Mouse (Mus musculus) gastrocnemius, adult 2 months (tissue): ENCODE measurements at regions not wholly inside any gene's neighbourhood (a gene's known extent, or its start where the extent isn't known, plus 50 kb on each side); places are given as distances from the start of the nearest gene placed in this dataset.

Source experiments
- DNase-seq: peaks from one replicate; pipeline ENCODE4 v3.0.0; 2022
- H3K27ac ChIP-seq: fragments of 200-600 bp; 2 replicates; pipeline ENCODE4 v1.8.1; 2022; ENCODE audit warnings: mild to moderate bottlenecking
- H3K4me3 ChIP-seq: fragments of 200-600 bp; 2 replicates; pipeline ENCODE4 v1.8.1; 2022; ENCODE audit warnings: mild to moderate bottlenecking, moderate library complexity
- CTCF ChIP-seq: fragments of 200-600 bp; IDR thresholded peaks from 2 replicates; pipeline ENCODE4 v1.8.1; 2022; ENCODE audit warnings: antibody characterized with exemption, mild to moderate bottlenecking, moderate library complexity
- intact Hi-C: fragments of 180-260 bp; cut with DNase I; formaldehyde crosslinking; loops from one replicate; pipeline ENCODE4 v1.15.1; 2025

DNA sequence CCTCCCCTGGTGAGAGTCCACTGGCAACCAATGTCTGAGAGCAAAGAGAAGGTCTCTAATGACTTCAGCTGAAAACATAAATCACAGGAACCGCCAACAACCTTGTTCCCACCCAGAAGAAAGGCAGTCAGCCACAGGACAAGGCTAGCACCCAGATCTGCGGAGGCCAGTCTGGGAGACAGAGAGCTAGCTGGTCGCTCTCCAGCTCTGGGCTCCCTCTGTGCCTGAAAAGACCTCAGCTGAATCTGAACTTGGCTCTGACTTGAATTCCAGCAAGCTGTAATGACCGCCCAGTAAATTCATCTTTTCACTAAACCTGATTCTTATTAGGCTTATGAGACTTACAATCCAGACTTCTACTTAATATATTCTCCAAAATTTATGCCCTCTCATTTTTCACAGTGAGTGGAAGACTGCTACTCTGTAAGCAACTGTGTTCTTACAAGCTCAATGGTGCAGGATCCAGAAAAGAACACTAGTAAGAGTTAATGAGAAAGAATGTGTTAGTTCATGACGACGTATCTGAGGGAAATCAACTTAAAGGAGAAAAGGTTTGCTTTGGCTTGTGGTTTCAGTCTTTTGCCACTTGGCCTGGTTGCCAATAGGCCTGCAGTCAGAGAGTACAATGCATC lies 119.2 kb downstream of the Snx18 start:
- intact Hi-C loops = loop anchor here (10.0 kb wide), 2 partner anchors 116 to 144 kb away; partner anchors contain the start of gene Snx18
- Histone ChIP-seq H3K27ac (peak overlapping the region; percentile 68), H3K4me3 (no peak overlapping the region)
- no peak for TF ChIP-seq CTCF
- peak; percentile 78 for DNase-seq

DNA sequence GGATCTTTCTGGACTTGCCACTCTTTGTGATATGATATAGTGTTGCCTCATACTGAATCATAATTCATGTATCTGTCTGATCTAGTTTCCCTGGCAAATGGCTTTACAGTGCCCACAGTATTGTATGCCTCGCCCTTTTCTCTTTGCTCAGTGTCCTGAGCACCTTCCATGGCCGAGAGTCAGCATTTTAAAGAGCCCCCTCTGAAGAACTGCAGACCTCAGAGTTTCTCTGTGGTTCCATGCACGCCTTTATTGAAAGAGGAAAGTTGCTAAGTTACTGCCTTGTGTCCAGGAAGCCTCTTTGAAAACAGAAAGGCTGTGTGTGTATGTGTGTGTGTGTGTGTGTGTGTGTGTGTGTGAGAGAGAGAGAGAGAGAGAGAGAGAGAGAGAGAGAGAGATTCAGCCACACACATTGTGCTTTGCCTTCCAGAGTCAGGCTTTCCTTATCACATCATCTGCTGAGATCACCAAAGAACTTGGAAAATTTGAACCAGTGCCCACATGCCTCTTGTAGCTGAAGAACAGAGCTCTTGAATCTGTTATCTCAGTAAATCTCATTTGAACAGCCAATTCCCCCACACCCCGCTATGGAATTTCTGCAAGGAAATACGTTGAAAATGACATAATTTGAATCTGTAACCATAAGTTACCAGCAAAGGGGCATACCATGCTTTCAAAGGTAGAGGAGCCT lies 122.6 kb downstream of the Snx18 start:
- H3K4me3 ChIP-seq = no peak overlapping the region
- no peak for TF ChIP-seq CTCF
- intact Hi-C loops = loop anchor here (10.0 kb wide), 2 partner anchors 119 to 141 kb away; partner anchors contain the start of gene Snx18
- peak overlapping the region; percentile 58 for H3K27ac ChIP-seq
- DNase-seq = no peak

DNA sequence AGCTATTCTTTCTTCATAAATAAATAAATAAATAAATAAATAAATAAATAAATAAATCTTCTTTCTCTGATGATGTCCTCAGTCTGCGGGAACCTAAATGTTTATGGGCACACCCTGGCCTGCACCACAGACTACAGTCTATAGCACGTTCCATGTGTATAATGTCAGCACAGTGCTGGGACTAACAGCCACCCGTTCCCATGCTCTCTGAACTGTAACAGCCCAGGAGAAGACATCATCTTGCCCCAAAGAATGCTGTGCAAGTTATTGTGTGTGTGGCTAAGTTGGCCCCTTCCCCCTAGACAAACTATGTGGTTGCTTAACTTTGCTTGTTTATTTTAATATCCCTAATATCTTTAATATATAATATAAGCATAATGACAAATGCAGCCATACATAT lies 123.2 kb downstream of the Snx18 start:
- no peak overlapping the region for H3K4me3 ChIP-seq
- intact Hi-C loops = loop anchor here (10.0 kb wide), 2 partner anchors 120 to 140 kb away; partner anchors contain the start of gene Snx18
- no peak for TF ChIP-seq CTCF
- H3K27ac ChIP-seq = no peak overlapping the region
- no peak for DNase-seq

DNA sequence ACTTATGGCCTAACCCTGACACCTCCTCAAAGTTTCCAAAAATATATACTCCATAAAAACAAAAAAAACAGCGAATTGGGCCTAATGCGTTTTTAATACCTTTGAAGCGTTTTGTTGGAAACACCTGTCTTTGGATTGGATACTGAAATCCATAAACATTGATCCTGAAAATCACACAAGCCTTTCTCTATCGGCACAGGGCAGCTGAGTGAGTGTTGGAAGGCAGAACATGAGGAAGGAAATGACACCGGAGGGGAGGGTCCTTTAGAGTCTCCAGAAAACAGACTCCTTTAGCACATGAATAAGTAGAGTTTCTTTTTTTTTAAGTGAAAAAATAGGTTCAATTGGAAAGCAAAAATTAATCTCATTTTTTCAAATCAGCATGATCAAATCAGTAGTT lies 123.7 kb downstream of the Snx18 start:
- no peak overlapping the region for H3K4me3 ChIP-seq
- no peak overlapping the region for H3K27ac ChIP-seq
- no peak for DNase-seq
- TF ChIP-seq CTCF = no peak
- intact Hi-C loops = loop anchor here (10.0 kb wide), 2 partner anchors 120 to 140 kb away; partner anchors contain the start of gene Snx18

DNA sequence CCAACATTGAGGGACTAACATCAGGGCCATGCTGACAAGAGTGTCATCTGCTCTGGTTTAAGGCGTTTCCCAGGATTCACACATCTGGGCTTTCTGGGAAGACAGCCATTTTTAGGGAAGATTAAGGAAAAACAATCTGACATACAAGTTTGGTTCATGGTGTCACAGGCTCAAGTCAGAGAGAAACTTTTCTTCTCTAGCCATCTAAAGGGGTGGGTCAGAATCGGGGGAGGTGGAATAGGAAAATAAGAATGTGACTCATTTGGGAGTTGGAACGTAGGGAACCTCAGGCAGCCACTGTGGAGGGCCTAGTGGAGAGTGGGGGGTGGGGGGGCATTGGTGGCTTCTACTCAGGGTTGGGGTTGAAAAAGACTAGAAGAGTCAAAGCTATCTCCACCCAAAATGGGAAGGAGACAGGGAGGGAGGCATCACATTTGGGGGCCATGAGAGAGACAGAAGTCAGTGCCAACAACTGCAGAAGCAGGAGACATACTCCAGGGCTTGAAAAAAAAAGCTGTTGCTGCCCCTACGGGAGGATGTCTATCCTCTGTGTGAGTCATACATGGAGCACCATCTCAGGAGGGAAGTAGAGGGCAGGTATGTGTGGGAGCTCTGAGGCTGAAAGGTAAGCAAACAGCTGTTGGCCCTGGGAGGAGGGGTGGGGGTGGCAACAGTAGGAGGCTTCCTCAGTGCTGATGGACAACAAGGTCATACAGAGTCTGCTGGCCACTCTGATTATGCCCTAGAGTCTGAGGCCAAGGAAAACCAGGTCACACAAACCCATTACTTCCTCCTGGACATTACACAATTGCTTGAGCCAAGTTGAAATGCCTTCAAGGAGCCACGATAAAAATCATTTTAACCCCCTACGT lies 128.2 kb downstream of the Snx18 start:
- intact Hi-C loops = loop anchor here (10.0 kb wide), 2 partner anchors 125 to 135 kb away; partner anchors contain the start of gene Snx18
- DNase-seq = peak; percentile 20
- H3K4me3 ChIP-seq = peak overlapping the region; percentile 15; the same call in 1 of the 2 replicates
- no peak for TF ChIP-seq CTCF
- peak overlapping the region; percentile 75 for H3K27ac ChIP-seq

DNA sequence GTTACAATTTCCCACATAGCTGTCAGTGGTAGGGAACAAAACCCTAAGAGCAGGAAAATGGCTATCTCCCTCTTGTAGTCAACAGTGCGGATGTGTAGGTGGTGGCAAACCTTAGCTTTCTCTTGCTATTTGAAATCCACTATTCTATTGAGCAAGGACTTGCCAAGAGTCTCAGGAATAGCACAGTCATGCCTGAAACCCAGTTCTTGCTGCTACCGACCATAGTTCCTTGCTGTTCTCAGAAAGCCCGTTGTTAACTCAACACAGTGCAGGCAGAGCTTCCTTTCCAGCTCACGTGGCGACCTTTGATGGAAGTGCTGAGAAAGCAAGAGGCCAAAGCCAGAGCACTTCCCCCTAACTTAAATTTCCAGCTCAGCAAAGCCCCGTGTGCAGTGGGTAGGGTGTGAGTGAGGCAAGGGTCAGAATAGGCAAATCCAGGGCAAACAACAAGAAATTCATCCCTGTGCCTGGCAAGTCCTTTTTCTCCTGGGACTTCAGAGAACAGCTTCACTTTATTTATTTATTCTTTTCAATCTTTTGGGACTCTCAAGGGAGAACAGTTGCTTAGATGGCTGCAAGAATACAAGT lies 131.9 kb downstream of the Snx18 start:
- Histone ChIP-seq H3K27ac (peak overlapping the region; percentile 12; the same call in 1 of the 2 replicates), H3K4me3 (no peak overlapping the region)
- intact Hi-C loops = no loop called here
- TF ChIP-seq CTCF = no peak
- DNase-seq = no peak

DNA sequence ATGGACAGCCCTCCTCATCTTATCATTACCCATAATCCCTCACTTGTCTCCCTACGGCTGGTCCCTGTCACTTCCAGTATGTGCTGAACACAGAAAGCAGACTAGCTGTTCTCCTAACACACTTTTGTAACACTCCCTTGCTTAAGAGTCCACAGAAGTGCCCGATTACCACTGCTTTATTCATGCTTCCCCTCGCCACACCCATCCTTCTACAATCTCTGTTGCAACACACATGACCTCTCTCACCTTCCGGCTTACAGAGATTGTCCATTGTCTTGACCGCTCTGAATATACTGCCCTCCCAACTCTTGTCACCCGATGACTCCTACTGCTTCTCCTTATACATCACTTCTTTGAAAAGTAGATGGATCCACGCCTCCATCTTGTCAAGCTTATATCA lies 132.9 kb downstream of the Snx18 start:
- H3K4me3 ChIP-seq = no peak overlapping the region
- intact Hi-C loops = no loop called here
- H3K27ac ChIP-seq = no peak overlapping the region
- TF ChIP-seq CTCF = no peak
- no peak for DNase-seq

DNA sequence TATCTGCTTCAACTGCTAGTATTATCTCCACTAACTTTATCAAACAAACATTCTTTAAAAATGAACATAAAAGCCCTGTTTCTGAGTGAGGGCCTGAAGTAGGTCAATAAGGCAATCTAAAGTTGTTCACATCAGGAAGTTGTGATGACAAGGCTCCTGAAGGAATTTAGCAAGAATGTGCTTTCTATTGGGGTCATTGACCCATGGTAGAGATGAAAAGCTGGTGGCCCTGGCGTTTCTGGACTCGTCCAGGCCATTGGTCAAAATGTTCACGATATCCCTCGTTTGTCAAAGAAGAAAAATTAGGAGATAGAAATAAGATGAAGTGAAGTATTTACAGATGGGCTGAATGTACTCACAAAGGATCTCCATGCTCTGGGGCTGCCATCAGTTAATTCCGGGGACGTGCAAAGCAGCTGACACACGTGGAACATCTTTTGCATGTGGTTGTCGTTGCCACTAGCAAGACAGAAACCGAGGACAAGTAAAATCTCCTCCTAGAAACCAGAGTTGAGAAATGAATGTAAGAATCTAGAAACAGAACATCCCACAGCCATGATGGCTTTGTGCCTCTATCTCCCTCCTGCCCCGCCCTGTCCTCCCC lies 134.1 kb downstream of the Snx18 start:
- H3K27ac ChIP-seq = no peak overlapping the region
- no peak overlapping the region for H3K4me3 ChIP-seq
- no peak for TF ChIP-seq CTCF
- DNase-seq = no peak
- intact Hi-C loops = no loop called here

DNA sequence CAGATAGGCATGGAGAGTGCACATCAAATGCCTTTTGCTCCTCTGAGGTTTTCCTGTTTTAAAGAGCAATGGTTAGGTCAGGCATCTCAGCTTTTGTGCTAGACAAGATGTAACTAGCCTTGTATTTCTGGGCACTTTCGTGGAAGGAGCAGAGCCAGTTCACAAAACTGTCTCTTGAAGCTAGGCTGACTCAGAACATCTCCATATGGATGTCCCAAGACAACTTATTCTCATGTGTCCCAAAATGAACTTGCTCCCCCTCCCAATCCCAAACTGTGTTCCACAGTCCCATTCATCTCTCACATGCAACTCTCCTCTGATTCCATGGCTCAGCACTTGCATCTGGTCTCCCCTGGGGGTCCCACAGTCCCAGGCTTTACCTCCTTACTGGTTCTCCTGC lies 135.5 kb downstream of the Snx18 start:
- intact Hi-C loops = no loop called here
- H3K4me3 ChIP-seq = no peak overlapping the region
- no peak for TF ChIP-seq CTCF
- no peak overlapping the region for H3K27ac ChIP-seq
- no peak for DNase-seq

DNA sequence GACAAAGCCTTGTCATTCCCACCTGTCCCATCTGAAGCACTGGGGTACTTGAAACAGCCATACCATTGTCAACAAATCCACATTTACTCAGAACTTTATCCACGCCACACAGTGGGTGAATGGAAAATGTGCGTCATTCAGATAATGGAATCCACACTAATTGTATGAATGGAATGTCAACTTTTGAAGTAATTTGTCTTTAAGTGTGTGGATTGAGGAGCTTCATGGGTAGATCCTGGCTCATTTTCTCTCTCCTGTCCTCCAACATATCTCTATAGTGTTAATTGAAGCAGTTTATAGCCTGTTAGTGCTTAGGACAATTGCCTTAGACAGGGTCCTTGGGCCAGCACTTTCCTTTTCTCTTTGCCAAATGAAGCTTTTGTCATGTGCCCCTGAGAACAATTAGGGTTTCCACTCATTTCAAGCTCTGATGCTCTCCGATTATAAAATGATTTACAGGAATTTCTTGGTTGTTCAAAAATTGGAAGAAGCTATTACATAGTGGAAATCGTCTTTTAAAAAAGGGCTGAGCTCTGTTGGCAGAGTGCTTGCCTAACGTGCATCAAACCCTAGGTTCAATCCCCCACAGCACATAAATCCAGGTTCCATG lies 140.4 kb downstream of the Snx18 start:
- Histone ChIP-seq H3K4me3 (no peak overlapping the region), H3K27ac (no peak overlapping the region)
- intact Hi-C loops = no loop called here
- DNase-seq = no peak
- TF ChIP-seq CTCF = no peak

DNA sequence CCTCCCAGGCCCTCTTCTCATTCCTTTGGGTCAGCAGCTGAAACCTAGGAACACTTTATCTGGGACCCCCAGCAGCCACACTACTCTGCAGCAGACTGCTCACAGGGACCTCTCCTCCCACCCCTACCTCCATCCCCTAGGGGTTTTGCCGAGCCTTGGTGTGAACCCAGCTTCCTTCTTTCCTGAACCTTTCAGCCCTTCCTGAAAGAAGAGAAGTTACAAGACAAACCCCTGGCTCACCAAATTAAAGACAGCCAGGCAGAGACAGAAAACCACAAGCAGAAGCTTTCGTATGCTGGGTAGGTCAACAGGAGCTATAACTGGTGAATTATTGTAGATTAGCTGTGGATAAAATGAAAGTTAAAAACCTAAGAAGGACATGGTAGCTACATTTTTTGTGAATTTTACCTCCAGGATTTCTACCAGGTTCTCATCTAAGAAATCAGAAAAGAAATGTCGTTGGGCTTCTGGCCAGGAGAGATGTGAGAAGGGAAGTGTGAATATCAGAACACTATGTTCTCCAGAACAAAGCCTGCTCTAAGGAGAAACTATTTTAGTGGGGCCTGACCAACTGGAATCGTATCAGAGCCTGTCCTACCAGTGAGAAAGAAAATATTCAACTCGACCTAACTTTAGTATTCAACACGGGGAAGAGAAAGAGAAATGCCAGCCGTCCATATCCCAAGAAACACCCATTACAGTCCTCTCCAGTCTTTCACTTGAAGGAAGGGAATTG lies 147.4 kb downstream of the Snx18 start:
- TF ChIP-seq CTCF = no peak
- intact Hi-C loops = no loop called here
- H3K4me3 ChIP-seq = no peak overlapping the region
- no peak overlapping the region for H3K27ac ChIP-seq
- DNase-seq = no peak
